Mouse (Mus musculus) NIH3T3 (cell line): ENCODE results near the gene Snph.
A peak's percentile ranks its signal among the peaks of the same experiment; 100 is the strongest.
"Not testable (repeated sequence)": the region's sequence is repeated elsewhere in the genome, so short reads cannot be mapped to it uniquely, and the experiment has no call there.

Experiments used
- DNase-seq: peaks from one replicate; pipeline ENCODE4 v3.0.0-alpha.2; 2012; ENCODE audit warnings: low read depth

The Snph gene

GRCm38 (mm10) chr2:151632159-151632814 is at the start of gene Snph:
TSS of gene Snph (minus strand) at chr2:151632593.
- DNase-seq = no peak

DNA sequence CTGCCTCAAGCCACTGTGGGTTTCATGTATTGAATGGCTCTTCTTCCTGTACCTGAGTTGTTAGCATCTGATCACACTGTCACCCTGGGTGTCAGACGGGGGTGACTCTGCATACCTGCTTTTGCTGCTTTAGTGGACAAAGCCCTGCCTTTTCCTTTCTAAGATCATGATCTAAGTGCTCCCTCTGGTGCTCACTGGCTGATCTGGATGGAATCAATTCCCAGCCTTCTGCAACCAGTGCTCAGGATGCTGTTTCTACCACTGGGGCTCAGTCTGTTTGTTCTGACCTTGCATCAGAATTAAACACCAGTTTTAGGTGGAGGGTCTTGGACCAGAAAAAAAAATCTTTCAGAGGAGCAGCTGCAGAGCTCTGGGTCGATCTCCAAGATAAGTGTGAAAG is 43.8 kb upstream of the Snph start:
- peak; percentile 28 for DNase-seq

GRCm38 (mm10) chr2:151670968-151671329 is 38.6 kb upstream of the Snph start:
- no peak for DNase-seq

DNA sequence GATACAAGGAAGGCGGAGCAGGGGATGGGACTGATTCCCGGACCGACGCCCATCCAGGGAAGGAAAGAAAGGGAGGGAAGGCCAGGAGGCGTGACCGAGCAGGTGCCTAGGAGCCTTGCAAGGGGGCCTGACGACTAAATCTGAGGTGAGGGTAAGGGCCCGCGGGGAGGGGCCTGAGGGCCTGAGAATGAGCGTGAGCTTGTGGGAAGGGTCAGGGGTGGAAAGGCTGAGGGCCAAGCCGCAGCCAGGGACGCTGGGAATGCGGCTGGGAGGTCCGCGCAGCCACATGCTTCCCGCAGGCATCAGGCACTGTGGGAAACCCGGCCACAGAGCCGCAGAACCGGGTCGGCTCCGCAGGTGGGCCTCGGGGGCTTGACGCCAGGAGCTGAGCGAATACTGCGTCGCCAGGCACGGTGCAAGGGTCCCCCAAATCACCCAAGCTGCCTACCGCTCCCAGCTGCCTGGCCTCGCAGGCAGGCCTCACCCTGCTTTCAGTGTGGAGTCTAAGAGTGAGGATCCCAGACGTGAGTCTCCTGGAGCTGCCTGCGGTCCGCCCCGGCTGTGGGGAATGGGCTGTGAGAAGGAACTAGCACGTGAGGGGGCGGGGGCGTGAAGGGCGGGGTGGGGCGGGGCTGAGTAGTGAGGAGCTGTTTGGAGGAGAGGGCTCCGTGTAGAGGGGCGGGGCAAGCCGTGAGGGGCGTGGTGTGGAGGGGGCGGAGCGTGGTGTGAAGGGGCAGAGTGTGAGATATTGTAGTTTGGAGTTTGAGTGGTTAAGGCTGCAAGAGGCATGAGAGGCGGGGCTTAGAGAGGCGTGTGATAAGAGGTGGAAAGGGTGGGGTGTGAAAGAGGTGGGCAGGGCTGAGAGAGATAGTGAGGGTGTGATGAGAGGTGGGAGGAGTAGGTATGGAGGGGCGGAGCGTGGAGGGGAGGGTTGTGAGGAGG is 37.9 kb upstream of the Snph start:
- DNase-seq = no peak

- DNase-seq = no peak
These were observed 36.0 kb upstream of the Snph start, which contains the start of gene Rad21l for GRCm38 (mm10) chr2:151668433-151668832. TSS of gene Rad21l (minus strand) at chr2:151668533.

DNA sequence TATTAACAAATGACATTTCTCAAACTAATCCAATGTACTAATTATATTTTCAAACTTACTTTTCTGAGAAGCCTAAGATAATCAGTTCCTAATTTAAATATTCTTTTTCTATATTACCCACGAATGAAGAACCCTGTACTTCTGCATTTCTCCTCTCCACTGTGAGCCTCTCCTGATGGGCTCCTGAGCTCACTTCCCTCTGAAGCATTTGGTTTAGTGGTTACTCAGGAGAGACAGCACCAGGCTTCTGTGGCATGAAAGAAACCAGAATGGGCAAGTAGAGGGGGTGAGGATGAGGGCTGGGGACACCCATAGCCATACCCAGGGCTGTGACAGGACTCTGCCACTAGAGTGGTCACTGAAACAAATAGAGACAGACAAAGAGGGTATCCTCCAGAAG is 19.7 kb upstream of the Snph start:
- DNase-seq = no peak

GRCm38 (mm10) chr2:151636015-151636402 is 3.6 kb upstream of the Snph start:
- no peak for DNase-seq

- DNase-seq = peak; percentile 15
These were observed 3.1 kb upstream of the Snph start for GRCm38 (mm10) chr2:151635362-151636014.

DNA sequence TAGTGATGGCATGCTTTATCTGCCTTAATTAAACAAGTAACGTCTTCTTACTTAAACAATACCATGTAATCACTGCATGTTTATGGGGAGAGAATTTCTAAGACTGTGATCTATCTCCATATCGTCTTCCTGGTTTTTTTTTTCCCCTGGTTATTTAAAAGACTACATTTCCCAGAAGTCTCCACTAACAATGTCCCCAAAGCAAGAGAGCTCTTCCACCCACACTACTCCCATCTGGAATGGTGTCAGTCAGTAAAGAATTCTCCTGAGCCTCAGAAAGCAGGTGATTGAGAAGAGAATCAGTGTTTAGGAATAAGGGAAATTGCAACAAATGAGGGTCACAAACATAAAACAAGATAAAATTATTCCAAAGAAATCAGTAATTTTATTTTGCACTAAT is 2.5 kb upstream of the Snph start:
- DNase-seq = no peak

DNA sequence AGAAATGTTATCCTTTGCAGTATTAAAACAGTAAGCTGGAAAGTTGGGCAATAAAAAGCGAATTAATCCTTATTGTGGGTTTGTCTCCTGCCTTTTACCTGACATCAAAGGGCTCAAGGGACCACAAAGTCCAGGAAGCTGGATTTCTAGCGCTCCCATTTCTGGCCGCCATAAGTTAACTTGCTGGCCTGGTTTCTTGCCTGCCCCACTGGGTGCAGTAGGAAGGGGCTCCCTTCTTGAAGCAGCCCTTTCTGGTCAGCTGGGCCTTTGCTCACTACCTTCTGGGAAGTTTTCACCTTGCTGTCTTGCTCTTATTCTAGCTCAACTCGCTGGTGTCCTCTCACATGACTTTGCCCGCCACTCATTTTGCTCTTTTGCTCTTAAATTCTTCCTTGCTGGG is 589 bp upstream of the Snph start:
- DNase-seq = no peak

DNA sequence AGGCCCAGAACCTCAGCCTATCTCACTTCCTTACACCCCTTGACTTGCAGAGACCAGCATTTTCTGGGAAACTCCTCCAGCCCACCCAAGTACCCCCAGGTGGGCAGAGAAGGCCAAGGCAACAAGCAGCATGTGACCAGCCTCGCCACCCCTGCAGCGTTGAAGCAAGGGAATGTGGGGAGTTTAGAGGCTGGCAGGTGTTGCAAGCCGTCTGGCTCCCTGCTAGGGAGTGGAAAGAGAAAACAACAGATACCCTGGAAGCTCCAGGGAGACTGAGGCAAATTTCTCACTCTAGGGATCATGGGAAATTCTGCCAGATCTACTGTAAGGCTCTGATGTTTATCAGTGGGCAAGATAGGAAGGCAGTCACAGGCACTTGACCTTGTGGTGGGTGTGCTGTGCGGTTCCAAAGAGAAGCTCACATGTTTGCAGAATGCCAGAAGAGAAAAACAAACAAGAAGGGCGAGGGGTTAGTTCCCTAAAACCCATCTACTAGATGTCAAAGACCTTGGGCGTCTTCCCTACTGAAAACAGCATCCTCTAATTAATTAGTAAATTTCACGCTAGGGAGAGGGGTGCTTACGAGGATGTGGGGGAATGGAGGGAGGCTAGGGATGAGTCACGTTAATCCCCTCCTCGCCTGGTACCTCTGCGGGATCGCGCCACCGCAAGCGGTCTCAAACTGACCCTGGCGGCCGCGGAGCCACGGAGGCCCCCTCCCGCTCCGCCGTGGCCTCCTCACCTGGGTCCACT is 811 bp downstream of the Snph start:
- DNase-seq = no peak

DNA sequence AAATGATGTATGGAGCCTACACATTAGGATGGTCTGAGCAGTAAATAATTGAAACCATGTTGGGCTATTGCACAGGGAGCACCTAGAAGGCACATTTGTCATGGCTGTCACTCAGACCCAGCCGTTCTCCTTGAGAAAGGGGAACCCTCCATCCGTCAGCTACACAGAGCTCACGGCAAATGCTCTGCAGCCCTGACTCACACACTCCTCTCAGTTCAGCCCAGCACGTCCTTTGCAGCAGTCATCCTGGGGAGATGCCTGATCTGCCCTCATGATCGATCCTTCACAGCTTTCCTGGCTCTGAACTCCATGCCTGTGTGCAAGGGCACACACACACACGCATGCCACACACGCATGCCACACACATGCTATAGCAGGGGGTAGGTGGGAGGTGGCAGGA is 3.1 kb downstream of the Snph start:
- DNase-seq = no peak

GRCm38 (mm10) chr2:151628011-151628410 is 4.4 kb downstream of the Snph start:
- DNase-seq = no peak

DNA sequence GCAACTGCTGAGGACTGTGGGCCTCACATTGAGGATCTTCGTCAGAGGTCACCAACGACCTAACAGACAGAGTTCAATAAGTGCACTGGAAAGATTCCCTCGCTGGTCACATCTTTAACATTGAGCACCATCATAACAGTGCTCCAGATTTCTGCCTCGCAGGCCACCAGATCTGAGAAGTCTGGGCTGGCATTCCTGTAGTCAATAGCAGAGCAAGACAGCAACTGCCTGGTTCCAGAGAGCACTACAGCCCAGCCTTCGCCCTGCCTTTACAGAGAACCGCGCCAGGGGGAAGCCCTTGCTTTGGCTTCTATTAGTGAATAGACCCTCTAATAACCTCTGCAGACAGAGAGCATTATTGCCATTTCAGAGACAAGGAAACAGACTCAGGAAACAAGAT is 6.1 kb downstream of the Snph start:
- no peak for DNase-seq

- DNase-seq = peak; percentile 18
These were observed 8.6 kb downstream of the Snph start for GRCm38 (mm10) chr2:151623776-151624175.

GRCm38 (mm10) chr2:151616551-151617329 is 15.7 kb downstream of the Snph start:
- DNase-seq = peak; percentile 32

- not testable (repeated sequence) for DNase-seq
These were observed 16.6 kb downstream of the Snph start for GRCm38 (mm10) chr2:151615779-151616178.

GRCm38 (mm10) chr2:151609974-151610373 is 22.4 kb downstream of the Snph start:
- DNase-seq = peak; percentile 40

DNA sequence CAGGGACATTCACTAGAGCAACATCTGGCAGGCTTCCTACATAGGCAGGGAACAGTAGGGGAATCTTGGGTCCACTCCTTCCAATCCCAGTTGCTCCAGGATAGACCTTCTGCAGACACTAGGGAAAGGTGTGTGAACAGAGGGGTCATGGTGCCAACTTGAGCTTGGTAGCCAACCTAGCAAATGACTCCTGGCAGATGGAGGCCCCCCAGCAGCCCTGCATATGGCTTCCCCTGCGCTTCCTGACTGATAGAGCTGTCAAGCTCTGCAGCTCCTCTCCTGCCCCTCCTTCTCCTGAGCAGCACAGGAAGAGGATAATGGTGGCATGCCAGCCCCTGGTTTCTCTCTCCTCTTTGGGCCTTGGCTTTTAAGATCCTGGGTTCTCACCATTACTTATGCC is 24.0 kb downstream of the Snph start:
- no peak for DNase-seq

GRCm38 (mm10) chr2:151605437-151605987 is 26.9 kb downstream of the Snph start:
- peak; percentile 72 for DNase-seq

DNA sequence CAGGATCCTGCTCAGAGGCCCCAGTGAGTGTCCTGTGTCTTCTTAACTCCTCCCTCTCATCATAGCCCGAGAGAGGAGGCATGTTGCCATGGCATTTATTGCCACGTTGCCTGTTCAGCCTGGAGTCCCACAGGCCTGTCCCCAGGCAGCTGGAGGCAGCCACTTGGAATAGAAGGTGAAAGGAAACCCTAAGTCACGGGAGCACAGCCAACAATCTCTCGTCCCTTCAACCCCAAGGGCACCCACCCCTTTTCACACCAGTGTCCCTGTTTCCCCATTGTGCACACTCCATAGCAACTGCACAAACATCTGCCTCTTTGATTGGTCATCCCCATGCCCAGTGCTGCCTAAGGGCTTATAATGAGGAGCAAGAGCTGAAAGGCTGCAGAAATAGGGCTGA is 28.8 kb downstream of the Snph start:
- DNase-seq = no peak
